Mouse (Mus musculus) embryonic facial prominence, embryonic 13.5 days (tissue): Measurements from ENCODE around the gene Krt34. TPM values are rescaled to one million over a fixed set of nuclear protein-coding genes. Genes with fewer than 3 reads are reported as not detected.

Experiments
- ATAC-seq: fragments of 200-750 bp; cut with Nextera tagmentation; 2 replicates; pipeline ENCODE4 v1.8.0; 2017; ENCODE audit warnings: low read depth; ENCODE audit not compliant: insufficient number of reproducible peaks, insufficient read depth, low FRiP score, low TSS enrichment
- H3K27ac ChIP-seq: fragments of 300-500 bp; sonication (generic); 2 replicates; pipeline ENCODE4 v1.5.1; 2015; ENCODE audit warnings: moderate library complexity, mild to moderate bottlenecking, inconsistent platforms
- H3K27me3 ChIP-seq: fragments of 300-500 bp; sonication (generic); 2 replicates; pipeline ENCODE4 v1.6.1; 2015; ENCODE audit warnings: mild to moderate bottlenecking, inconsistent platforms
- H3K36me3 ChIP-seq: fragments of 300-500 bp; sonication (generic); 2 replicates; pipeline ENCODE4 v1.6.1; 2015; ENCODE audit warnings: mild to moderate bottlenecking, inconsistent platforms
- H3K4me1 ChIP-seq: fragments of 300-500 bp; sonication (generic); 2 replicates; pipeline ENCODE4 v1.6.1; 2015; ENCODE audit warnings: inconsistent platforms
- H3K4me2 ChIP-seq: fragments of 300-500 bp; sonication (generic); 2 replicates; pipeline ENCODE4 v1.6.1; 2015; ENCODE audit warnings: moderate library complexity, mild to moderate bottlenecking, inconsistent platforms
- H3K4me3 ChIP-seq: fragments of 300-500 bp; sonication (generic); 2 replicates; pipeline ENCODE4 v1.5.1; 2015; ENCODE audit warnings: mild to moderate bottlenecking, inconsistent platforms
- H3K9ac ChIP-seq: fragments of 300-500 bp; sonication (generic); 2 replicates; pipeline ENCODE4 v1.6.1; 2015; ENCODE audit warnings: mild to moderate bottlenecking, inconsistent platforms
- H3K9me3 ChIP-seq: fragments of 300-500 bp; sonication (generic); 2 replicates; pipeline ENCODE4 v1.6.1; 2016; ENCODE audit warnings: inconsistent platforms
- WGBS: fragments of 180-500 bp; shearing (Covaris S2); methylation state at CpG from one replicate; pipeline ENCODE4 v1.1.7; 2015; ENCODE audit warnings: mixed read lengths; 5-methylcytosine and 5-hydroxymethylcytosine counted together
- polyA plus RNA-seq: library from polyadenylated mRNA; unstranded; fragments of >200 nt; fragmentation: Nextera tagmentation; extraction: Ambion mirVana; gene quantifications from 2 replicates; pipeline ENCODE4 v1.2.1, GENCODE M21; 2015

Krt34 gene
- polyA plus RNA-seq, 1 experiment from 2014 or later: not detected

DNA sequence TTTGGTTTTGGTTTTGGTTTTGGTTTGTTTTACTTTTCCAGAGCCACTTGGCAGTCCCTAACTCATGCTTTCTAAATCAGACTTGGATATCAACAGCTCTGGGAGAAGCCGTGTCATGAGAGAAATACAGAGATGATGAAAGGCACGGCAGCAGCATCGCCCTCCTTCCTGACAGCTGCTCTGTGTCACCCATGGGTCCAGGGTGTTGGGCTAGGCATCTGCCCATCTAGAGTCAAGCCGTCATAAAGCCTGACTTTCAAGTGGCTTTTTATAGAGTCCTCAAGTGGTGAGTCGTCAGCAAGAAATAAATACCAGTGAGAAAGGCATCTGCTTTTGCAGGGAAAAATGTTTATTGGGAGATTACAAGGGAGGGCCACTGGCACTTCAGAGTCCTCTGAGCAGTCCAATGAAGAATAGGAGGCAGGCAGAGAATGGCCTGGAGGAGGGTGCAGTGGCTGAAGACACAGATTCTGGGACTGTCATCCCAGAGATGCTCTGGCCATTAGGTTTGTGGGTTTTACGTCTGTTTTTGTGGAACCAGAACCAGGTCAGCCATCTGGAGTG, 5.0 kb upstream of the Krt34 start:
- 85% methylated on average over 6 of the region's 6 CpGs for WGBS
- no peak overlapping the region for H3K9ac ChIP-seq
- no peak for ATAC-seq
- H3K27me3 ChIP-seq: no peaks in the 10 kb centered on the region
- H3K27ac ChIP-seq: no peak overlapping the region
- no peak overlapping the region for H3K4me3 ChIP-seq
- no peaks in the 10 kb centered on the region for H3K36me3 ChIP-seq
- H3K4me1 ChIP-seq: no peaks in the 10 kb centered on the region
- no peaks in the 10 kb centered on the region for H3K9me3 ChIP-seq
- no peak overlapping the region for H3K4me2 ChIP-seq

DNA sequence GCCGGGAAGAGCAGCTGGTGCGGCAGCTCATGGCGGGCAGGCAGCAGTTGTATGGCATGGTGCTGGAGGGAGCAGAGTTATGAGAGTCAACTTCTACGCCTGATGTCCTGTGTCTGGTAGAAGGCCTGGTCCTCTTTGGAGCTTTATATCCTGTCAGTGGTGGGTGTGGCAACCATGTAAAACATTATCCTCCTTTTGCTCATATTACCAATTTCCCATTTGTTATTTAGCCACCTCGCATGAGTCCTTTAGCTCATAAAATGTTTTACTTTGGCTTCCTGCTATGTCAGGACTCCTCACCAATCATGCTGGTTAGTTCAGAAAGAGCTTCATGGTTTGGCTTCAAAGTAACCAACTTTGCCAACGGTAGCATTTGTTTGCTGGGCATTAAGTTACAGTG, 11.6 kb downstream of the Krt34 start, which contains the start of gene Krt33b:
Gene Krt33b, minus strand, starts transcription at position 101 of the 400 bp plus-strand sequence.
- H3K4me2 ChIP-seq: no peak within 1 kb of the TSS
- no peaks in the 10 kb centered on the region for H3K27me3 ChIP-seq
- ATAC-seq: no peak
- WGBS: 90% methylated on average over 6 of the region's 6 CpGs
- no peaks in the 10 kb centered on the region for H3K9me3 ChIP-seq
- no peak within 1 kb of the TSS for H3K27ac ChIP-seq
- H3K36me3 ChIP-seq: no peaks in the 10 kb centered on the region
- 0 out of 2 replicates have a peak, but pooled peaks cover 5% of the 10 kb centered on the region for H3K4me1 ChIP-seq
- no peak within 1 kb of the TSS for H3K9ac ChIP-seq
- H3K4me3 ChIP-seq: no peak within 1 kb of the TSS

DNA sequence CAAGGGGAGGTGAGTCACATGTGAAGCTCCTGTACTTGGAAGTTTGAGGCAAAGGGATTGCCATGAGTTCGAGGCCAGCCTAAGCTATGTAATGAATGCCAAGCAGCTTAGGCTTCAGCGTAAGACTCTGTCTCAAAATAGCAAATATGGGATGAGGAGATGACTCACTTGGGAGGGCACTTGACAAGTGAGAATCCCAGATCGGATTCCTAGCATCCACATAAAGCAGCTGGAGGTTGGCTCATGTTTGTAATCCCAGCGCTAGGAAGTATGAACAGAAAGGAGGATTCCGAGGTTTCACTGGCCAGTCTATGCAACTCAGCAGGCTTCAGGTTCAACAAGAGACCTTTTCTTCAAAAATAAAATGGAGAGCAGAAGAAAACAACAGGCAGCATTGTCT, 19.9 kb downstream of the Krt34 start:
- H3K27ac ChIP-seq: no peak overlapping the region
- H3K4me1 ChIP-seq: no peaks in the 10 kb centered on the region
- WGBS: 76% methylated on average over 5 of the region's 5 CpGs
- no peak for ATAC-seq
- H3K27me3 ChIP-seq: no peaks in the 10 kb centered on the region
- H3K4me2 ChIP-seq: no peak overlapping the region
- H3K9ac ChIP-seq: no peak overlapping the region
- H3K4me3 ChIP-seq: no peak overlapping the region
- H3K36me3 ChIP-seq: no peaks in the 10 kb centered on the region
- no peaks in the 10 kb centered on the region for H3K9me3 ChIP-seq

DNA sequence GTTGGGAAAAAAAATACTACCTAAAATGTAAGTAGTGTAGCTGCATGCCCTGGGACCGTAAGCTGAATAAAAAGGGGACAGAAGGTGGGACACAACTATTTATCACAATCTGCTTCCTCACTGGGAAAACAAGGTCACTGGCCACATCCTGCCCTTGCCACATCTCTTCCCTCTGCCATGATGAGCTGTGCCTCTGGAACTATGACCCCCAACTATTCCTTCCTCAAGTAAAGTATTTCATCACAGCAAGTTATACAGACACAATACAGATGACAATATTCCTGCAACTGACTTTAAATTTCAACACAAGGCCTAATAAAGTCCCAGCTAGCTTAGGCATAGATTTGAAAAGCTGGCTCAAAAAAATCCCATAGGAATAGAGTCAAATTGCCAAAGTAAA, 21.9 kb downstream of the Krt34 start:
- ATAC-seq: no peak
- H3K9ac ChIP-seq: no peak overlapping the region

DNA sequence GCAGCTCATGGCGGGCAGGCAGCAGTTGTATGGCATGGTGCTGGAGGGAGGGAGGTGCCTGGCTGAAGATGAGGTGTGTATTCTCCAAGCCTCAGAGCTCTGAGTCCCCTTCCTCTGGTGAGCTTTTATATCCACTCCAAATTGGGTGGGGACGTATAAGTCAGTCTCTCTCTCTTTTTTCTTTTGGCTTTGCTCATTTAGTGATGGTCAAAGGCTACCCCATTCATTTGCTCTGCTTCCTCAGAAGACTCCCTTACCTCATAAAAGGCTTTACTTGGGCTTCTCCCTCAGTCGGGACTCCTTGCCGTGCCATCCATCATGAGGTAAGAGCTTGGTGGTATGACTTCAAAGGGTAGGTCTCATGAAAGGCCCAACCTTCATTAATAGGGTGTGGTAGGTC, 25.2 kb downstream of the Krt34 start, which contains the start of gene Krt33a:
Gene Krt33a, minus strand, starts transcription at position 101 of the 400 bp plus-strand sequence.
- H3K36me3 ChIP-seq: no peaks in the 10 kb centered on the region
- no peaks in the 10 kb centered on the region for H3K9me3 ChIP-seq
- H3K9ac ChIP-seq: no peak within 1 kb of the TSS
- ATAC-seq: no peak
- H3K4me1 ChIP-seq: no peaks in the 10 kb centered on the region
- H3K4me2 ChIP-seq: no peak within 1 kb of the TSS
- H3K27ac ChIP-seq: no peak within 1 kb of the TSS
- H3K4me3 ChIP-seq: no peak within 1 kb of the TSS
- 87% methylated on average over 4 of the region's 4 CpGs for WGBS
- no peaks in the 10 kb centered on the region for H3K27me3 ChIP-seq

More for the DNA sequence above, 21.9 kb downstream of the Krt34 start:
- H3K4me3 ChIP-seq: no peak overlapping the region
- no peaks in the 10 kb centered on the region for H3K36me3 ChIP-seq
- no peaks in the 10 kb centered on the region for H3K9me3 ChIP-seq
- no peaks in the 10 kb centered on the region for H3K4me1 ChIP-seq
- 97% methylated on average over 1 of the region's 1 CpGs for WGBS
- no peak overlapping the region for H3K27ac ChIP-seq
- no peaks in the 10 kb centered on the region for H3K27me3 ChIP-seq
- H3K4me2 ChIP-seq: no peak overlapping the region

DNA sequence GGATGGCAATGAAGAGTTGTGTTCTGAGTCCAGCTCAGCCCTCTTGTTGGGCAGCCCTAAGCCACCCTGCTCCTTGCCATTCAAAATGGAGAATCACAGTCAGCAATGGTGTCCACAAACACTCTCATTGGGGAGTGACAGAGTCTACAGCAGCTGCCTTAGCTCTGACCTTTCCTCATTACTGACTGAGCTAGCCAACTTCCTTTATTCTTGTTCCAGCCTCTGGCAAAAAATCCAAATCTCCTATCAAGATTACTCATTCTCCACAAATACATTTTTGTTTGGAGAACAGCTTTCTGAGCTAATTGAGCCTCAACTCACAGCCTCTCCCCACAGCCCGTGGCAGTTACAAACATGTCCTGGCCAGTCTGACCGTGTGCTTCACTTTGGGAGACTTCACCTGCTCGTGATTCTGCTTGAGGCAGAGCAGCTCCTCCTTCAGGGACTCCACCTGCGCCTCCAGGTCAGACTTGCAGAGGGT, 27.6 kb downstream of the Krt34 start:
- no peaks in the 10 kb centered on the region for H3K4me1 ChIP-seq
- 60% methylated on average over 4 of the region's 4 CpGs for WGBS

DNA sequence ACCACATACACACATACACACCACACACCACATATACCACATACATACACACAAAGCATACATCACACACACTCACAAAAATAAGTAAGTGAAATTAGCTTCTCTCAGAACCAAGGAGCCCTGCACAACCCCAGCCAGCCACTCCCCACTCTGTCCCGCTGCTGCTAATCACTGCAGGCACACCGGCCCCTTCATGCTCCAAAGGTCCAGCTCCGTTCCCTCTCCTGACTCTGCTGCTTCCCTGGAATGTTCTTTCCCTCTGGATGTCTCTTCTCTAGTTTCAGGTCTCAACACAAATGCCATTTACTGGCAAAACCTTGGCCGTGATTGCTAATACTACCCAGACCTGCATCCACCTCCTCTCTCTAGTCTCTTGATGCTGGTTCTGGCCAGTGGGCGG, 30.7 kb downstream of the Krt34 start:
- no peak overlapping the region for H3K4me2 ChIP-seq
- no peak for ATAC-seq

More for the DNA sequence above, 27.6 kb downstream of the Krt34 start:
- H3K4me2 ChIP-seq: no peak overlapping the region
- H3K9me3 ChIP-seq: no peaks in the 10 kb centered on the region
- H3K36me3 ChIP-seq: no peaks in the 10 kb centered on the region
- no peak overlapping the region; the same call in 1 of the 2 replicates for H3K27ac ChIP-seq
- no peak for ATAC-seq
- no peaks in the 10 kb centered on the region for H3K27me3 ChIP-seq
- H3K4me3 ChIP-seq: no peak overlapping the region
- no peak overlapping the region for H3K9ac ChIP-seq

DNA sequence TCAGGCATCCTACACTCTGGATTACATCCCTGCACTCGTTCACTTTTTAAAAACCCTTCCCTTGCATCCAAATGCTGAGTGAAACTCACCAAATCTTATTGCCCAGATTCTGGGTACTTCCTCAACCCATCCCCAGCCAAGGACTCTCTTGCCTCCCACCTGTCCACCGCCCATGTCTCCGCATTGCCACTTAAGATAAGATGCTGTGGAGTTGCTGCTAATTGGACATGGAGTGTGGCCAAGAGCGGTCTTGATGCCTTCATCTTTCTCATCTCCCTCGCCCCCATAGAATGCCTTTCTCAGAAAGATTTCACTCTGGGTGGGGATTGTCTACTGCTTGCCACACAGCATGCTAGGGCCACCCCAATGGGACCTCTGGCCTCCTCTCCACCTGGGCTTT, 33.0 kb downstream of the Krt34 start:
- H3K36me3 ChIP-seq: no peaks in the 10 kb centered on the region
- ATAC-seq: no peak
- H3K27ac ChIP-seq: no peak overlapping the region
- no peak overlapping the region for H3K9ac ChIP-seq
- no peak overlapping the region for H3K4me2 ChIP-seq
- no peak overlapping the region for H3K4me3 ChIP-seq
- H3K4me1 ChIP-seq: no peaks in the 10 kb centered on the region
- WGBS: 87% methylated on average over 5 of the region's 5 CpGs
- no peaks in the 10 kb centered on the region for H3K27me3 ChIP-seq
- H3K9me3 ChIP-seq: no peaks in the 10 kb centered on the region

More for the DNA sequence above, 30.7 kb downstream of the Krt34 start:
- no peaks in the 10 kb centered on the region for H3K27me3 ChIP-seq
- no peak overlapping the region for H3K4me3 ChIP-seq
- no peaks in the 10 kb centered on the region for H3K36me3 ChIP-seq
- H3K9me3 ChIP-seq: no peaks in the 10 kb centered on the region
- no peak overlapping the region for H3K27ac ChIP-seq
- WGBS: 84% methylated on average over 5 of the region's 5 CpGs
- no peak overlapping the region for H3K9ac ChIP-seq
- no peaks in the 10 kb centered on the region for H3K4me1 ChIP-seq

DNA sequence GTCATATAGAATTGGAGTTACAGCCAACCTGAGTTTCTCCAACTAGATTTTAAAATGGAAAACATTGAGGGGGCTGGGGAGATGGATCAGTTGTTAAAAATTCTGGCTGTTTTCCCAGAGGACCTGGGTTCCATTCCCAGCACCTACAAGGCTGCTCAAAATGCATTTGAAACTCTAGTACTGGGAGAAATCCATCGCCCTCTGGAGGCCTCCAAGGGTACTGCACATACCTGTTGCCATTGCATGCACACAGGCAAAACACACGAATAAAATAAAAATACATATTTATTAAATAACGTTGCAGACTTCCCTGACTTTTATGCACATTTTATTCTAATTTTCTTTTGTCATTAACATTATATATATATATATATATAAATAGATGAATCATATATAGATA, 34.7 kb downstream of the Krt34 start:
- Histone ChIP-seq H3K4me2 (no peak overlapping the region), H3K27ac (no peak overlapping the region), H3K9me3 (0 out of 2 replicates have a peak, but pooled peaks cover under 1% of the 10 kb centered on the region), H3K27me3 (no peaks in the 10 kb centered on the region), H3K4me1 (no peaks in the 10 kb centered on the region), H3K9ac (no peak overlapping the region), H3K36me3 (no peaks in the 10 kb centered on the region), H3K4me3 (no peak overlapping the region)
- 59% methylated on average over 3 of the region's 3 CpGs for WGBS
- no peak for ATAC-seq

DNA sequence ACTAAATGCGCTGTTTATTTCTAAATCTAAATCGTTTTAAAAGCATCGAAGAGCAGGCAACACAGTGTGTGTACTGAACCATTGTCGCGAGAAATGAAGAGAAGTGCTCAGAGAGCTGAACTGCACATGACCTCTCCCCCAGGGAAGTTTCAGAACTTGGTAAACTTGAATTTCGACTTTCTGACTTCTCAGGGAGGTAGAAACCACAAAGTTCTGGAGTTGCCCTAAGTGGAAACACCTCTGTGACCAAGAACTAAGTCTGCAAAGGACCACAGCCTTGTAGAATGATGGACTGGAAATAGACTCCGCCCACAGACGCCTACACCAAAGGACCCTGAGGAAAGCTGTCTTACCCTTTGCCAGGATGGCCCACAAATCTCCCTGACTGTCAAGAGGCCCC, 35.4 kb downstream of the Krt34 start:
- H3K27ac ChIP-seq: no peak overlapping the region
- H3K27me3 ChIP-seq: no peaks in the 10 kb centered on the region
- H3K4me3 ChIP-seq: no peak overlapping the region
- H3K9me3 ChIP-seq: 0 out of 2 replicates have a peak, but pooled peaks cover 3% of the 10 kb centered on the region
- ATAC-seq: no peak
- no peak overlapping the region for H3K9ac ChIP-seq
- 80% methylated on average over 8 of the region's 8 CpGs for WGBS
- no peaks in the 10 kb centered on the region for H3K4me1 ChIP-seq
- no peak overlapping the region for H3K4me2 ChIP-seq
- H3K36me3 ChIP-seq: no peaks in the 10 kb centered on the region

DNA sequence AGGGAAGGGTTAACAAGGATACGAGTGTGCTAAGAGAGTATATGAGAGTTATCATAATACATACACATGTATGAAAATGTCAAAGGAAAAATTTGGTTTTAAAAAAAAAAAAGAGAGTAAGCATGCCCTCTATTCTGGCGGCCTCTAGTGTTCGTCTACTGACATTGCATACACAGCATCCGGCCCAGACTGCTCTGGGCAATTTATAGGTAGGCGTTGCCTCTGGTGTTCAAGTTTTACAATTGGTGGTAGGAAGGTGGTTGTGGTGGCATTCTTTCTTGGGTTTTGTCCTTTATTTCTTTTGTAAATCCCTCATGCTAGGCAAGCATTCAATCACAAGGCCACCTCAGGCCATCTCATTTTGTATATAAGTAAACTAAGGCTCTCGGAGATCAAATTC, 36.5 kb downstream of the Krt34 start:
- Histone ChIP-seq H3K27me3 (no peaks in the 10 kb centered on the region), H3K9ac (no peak overlapping the region), H3K4me2 (no peak overlapping the region), H3K4me3 (no peak overlapping the region), H3K9me3 (0 out of 2 replicates have a peak, but pooled peaks cover 3% of the 10 kb centered on the region), H3K27ac (no peak overlapping the region), H3K4me1 (no peaks in the 10 kb centered on the region), H3K36me3 (no peaks in the 10 kb centered on the region)
- no peak for ATAC-seq
- WGBS: 19% methylated on average over 6 of the region's 6 CpGs

DNA sequence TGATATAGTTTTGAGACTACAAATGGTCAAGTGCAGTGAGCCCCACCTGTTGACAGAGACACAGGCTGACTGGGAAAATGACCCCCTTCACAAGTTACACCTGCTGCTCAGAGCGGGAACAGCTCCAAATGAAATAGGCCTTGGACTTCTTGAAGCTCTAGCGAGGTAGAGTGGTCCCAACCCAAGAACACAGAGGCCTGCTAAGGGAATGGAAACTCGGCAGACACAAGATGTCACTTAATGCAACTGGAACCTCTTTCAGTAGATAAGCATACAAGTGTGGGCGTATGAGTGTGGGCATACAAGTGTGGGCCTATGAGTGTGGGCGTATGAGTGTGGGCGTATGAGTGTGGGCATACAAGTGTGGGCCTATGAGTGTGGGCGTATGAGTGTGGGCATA, 42.3 kb downstream of the Krt34 start:
- Histone ChIP-seq H3K27ac (no peak overlapping the region), H3K4me1 (no peaks in the 10 kb centered on the region), H3K9me3 (0 out of 2 replicates have a peak, but pooled peaks cover 3% of the 10 kb centered on the region), H3K27me3 (peaks cover 21% of the 10 kb centered on the region), H3K4me2 (no peak overlapping the region), H3K36me3 (no peaks in the 10 kb centered on the region), H3K9ac (no peak overlapping the region), H3K4me3 (no peak overlapping the region)
- WGBS: 90% methylated on average over 7 of the region's 7 CpGs
- ATAC-seq: no peak
